Mouse (Mus musculus) erythroblast, embryonic 14.5 days (primary cell): ENCODE measurements around the gene Tnrc6a.

ENCODE experiments used
- GATA1 ChIP-seq: IDR thresholded peaks from 2 replicates; pipeline ENCODE4 v1.6.1; 2012; ENCODE audit warnings: low read length, inconsistent platforms, mixed read lengths
- TAL1 ChIP-seq: IDR thresholded peaks from 3 replicates; pipeline ENCODE4 v1.6.1; 2012; ENCODE audit warnings: low read length, inconsistent platforms, mixed read lengths

- TF ChIP-seq TAL1 (no peak), GATA1 (no peak)
These were observed at the start of gene Tnrc6a for GRCm38 (mm10) chr7:123123665-123124298.
